Mouse (Mus musculus): ENCODE measurements around the gene Suds3.

Suds3 gene

DNA sequence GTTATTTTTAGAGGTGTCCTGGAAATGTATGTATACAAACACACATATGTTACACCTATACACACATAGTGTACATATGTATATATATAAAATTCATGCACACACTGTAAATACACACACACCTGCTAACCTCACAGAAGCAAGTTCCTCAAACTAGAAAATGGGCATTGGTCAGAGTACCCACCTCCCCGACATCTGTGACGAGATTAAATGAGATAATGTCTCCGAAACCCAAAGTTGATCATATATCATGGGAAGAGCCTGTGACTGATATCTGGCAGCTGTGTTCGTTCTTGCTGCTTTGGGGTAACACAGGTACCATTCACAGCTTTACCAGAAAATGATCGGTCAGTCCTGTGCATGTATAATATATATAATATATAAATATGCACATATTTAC, 20.7 kb upstream of the Suds3 start:
- no peak for DNase-seq (ENCODE audit: extremely low spot score, low spot score)

DNA sequence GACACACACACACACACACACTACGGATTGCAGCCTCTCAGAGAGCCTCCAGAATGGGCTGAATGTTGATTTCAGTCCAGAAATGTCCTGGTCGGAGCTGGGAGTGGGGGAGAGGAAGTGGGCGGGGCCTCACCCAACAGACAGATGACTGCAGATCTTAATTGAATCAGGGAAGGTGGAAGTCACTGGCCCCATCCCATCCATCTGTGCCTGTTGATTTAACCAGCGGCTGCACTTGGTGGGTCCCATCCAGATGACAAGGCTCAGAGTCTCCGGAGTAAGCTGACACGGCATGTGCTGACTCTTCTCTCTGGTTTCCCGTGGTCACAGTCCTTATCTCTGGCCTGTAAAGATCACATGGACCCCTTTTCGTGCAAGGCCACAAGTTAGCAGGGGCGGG, 20.0 kb upstream of the Suds3 start:
- peak; percentile 28 for DNase-seq (ENCODE audit: extremely low spot score, low spot score)

DNA sequence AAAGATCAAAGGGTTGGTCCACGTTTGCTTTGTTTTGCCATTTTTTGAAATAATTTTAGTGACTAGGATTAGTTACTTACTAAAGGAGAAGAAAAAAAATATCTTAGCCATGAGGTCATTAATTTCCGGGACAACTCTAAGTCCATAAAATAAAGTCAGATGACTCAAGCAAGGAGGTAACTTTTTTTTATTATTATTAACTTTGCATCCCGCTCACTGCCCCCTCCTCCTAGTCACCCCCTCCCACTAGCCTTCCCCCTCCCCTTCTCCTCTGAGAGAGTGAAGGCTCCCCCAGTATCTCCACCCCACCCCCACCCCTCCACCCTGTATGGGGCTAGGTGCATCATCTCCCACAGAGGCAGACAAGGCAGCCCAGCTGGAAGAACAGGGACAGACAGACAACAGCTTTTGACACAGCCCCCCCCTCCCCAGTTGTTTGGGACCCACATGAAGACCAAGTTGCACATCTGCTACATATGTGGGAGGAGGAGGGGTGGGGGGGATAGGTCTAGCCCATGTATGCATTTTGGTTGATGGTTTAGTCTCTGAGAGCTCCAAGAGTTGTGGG, 19.1 kb upstream of the Suds3 start:
- no peak for DNase-seq (ENCODE audit: extremely low spot score, low spot score)

DNA sequence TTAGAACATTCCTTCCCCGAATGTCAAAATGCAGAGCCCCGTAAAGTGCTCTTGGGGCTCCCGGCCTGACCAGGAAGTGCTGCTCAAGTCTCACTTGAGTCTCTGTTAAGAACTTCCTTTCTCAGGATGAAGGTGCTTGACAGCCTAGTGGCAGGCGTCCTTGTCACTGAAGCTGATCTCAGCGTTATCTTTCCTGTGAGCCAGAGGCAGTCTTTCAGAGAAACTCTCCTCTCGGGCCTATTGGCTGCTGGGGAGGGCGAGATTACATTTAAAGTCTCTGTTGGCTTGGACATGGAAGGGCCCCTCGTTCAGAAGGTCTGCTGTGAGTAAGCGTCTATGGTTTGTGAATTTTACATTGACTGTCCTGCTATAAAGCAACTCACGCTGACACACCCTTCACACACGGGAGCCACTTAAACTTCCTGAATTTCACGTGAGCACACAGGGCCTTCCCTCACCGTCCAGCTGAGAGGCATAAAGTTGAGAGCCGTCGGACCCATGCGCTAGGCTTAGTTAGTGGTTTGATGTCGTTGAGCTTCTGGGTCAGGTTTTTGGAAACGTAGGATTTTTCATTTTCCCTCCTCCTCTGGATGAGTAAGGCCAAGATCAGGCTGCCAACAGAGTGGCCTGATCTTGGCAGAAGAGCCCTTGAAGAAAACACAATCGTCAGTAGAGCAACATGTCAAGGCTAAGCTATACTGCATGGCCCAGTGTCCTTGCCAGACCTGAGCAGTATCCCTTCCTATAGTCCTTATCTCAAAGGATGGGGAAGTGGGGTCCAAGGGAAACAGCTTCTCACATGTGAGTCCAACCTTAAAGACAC, 18.4 kb upstream of the Suds3 start:
- DNase-seq (ENCODE audit: extremely low spot score, low spot score): no peak

DNA sequence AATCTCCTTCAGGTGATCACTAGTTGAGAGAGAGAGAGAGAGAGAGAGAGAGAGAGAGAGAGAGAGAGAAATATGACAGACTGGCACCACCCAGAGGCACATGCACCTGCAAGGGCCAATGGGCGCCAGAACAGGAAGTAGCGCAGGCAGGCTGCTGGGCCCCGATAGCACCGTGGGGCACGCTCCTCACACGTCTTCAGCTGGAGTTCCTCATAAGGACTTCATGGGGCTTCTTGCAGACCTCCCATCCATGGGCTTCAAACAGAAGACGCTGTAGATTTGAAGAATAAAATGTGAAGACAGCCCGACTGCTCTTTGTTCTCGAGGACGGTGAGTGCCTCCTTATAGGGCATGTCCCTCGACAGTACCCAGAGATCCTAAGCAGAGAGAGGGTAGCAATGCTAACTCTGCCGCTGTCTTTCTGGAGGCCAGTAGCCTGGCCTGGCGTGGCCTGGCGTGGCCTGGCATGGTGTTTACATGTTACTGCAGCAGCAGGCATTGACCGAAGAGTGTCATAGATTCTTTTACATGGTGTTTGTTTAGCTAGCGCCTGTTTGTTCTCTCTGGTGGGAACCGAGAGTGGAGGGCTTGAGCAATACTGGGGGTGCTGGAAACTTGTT, 17.6 kb upstream of the Suds3 start:
- no peak for DNase-seq (ENCODE audit: extremely low spot score, low spot score)

DNA sequence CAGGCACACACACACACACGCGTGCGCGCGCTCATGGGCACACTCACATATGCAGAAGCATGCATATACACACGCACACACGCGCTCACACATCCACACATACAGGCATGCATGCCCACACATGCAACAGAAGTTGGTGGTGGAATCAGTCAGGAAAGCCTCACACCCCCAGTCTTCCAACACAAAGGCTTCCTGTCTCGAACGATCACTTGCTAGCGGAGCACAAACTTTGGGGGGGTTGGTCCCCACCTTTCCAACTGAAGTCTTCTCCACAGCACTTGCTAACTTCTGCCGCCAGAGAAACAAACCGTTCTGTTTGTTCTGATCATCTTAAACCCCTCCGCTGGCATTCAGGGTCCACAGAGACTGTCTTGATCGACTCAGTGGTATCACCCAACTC, 14.8 kb upstream of the Suds3 start:
- no peak for DNase-seq (ENCODE audit: extremely low spot score, low spot score)

DNA sequence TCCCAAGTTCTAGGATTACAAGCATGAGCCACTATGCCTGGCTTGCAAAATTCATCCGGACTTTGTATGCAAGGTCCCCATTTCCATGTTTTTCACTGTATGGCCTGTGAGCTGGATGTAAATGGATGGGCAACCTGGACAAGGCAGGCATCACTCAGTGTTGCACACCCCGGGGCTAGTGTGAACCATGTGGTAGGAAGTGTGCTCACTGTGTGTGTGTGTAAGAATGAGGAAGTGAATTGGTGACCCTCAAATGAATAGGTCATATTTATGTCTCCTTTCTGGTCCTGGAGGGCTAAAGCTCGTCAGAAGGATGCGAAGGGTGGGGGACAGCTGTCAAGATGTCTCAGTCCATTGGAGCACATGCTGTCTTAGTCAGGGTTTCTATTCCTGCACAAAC, 11.1 kb upstream of the Suds3 start:
- DNase-seq (ENCODE audit: extremely low spot score, low spot score): no peak

DNA sequence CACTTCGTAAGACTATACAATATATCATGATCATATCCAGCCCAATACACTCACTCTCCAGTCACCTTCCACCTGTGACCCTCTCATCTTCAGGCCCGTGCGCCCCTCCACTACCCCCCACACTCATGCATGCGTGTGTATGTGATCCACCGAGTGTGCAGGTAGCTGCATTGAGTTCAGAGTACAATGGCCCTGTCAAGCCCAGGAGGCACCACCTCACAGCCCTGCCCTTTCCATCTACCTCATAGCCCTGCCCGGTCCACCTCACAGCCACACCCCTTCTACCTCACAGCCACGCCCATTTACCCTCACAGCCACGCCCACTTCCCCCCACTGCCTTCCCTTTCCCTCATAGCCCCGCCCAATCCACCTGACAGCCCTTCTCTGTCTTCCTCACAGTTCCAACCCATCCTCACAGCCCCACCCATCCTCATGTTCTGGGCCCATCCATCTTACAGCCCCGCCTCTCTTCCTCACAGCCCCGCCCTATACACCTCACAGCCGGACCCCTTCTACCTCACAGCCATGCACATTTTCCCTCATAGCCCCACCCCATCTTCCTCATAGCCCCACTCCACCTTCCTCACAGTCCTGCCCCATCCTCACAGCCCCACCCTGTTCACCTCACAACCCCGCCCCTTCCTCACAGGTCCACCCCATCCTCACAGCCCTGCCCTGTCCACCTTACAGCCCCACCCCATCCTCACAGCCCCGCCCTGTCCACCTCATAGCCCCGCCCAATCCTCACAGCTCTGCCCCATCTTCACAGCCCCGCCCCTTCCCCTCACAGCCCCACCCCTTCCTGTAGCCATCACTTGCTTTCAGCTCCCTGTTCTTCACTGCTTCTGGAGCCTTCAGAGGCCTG, 9.8 kb upstream of the Suds3 start:
- DNase-seq (ENCODE audit: extremely low spot score, low spot score): no peak

DNA sequence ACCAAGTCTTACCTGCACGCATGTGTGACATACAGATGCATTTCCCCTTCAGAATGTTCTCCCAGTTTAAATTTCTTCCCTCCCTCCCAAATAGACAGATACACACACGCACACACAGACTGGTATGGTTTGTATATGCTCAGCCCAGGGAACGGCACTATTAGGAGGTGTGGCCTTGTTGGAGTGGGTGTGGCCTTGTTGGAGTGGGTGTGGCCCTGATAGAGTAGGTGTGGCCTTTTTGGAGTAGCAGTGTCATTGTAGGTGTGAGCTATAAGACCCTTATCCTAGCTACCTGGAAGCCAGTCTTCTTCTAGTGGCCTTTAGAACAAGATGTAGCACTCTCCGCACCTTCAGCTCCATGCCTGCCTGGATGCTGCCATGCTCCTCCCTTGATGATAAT, 7.9 kb upstream of the Suds3 start:
- DNase-seq (ENCODE audit: extremely low spot score, low spot score): no peak

DNA sequence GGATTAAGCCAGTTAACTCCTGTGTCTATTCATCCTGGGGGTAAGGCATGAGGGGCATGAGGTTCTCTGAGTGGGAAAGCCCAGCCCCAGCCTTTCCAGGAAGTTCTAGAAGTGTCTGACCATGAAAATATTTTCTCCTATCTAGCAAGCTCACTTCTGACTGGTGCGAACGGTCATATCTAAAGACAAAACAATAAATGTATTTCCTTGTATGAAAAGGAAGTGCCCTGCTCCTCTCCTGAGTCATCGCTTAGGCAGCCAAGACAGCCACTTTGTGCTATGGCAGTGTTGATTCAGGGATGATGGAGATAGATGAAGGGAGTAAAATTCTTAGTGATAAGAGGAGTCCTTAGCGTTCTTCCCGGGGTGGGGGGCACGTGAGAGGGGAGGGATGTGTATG, 7.2 kb upstream of the Suds3 start:
- DNase-seq (ENCODE audit: extremely low spot score, low spot score): no peak

DNA sequence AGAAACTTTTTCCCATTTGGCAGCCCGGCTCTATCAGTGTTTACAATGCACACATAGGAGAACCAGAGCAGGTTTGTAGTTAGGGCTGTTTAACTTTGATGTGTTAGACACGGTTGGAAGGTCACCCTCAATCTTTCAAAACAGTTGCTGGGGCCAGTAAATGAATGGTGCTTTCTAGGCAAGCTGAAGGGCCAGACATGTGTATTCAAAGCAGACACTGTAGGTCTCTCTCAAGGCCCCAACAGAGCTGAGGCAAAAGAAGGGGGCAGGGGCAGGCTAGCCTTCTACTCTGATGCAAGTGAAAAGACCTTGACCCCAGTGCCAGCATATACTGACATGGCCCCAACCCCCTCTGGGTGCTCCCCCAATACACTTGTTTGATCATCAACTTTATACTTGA, 5.7 kb upstream of the Suds3 start:
- DNase-seq (ENCODE audit: extremely low spot score, low spot score): no peak

DNA sequence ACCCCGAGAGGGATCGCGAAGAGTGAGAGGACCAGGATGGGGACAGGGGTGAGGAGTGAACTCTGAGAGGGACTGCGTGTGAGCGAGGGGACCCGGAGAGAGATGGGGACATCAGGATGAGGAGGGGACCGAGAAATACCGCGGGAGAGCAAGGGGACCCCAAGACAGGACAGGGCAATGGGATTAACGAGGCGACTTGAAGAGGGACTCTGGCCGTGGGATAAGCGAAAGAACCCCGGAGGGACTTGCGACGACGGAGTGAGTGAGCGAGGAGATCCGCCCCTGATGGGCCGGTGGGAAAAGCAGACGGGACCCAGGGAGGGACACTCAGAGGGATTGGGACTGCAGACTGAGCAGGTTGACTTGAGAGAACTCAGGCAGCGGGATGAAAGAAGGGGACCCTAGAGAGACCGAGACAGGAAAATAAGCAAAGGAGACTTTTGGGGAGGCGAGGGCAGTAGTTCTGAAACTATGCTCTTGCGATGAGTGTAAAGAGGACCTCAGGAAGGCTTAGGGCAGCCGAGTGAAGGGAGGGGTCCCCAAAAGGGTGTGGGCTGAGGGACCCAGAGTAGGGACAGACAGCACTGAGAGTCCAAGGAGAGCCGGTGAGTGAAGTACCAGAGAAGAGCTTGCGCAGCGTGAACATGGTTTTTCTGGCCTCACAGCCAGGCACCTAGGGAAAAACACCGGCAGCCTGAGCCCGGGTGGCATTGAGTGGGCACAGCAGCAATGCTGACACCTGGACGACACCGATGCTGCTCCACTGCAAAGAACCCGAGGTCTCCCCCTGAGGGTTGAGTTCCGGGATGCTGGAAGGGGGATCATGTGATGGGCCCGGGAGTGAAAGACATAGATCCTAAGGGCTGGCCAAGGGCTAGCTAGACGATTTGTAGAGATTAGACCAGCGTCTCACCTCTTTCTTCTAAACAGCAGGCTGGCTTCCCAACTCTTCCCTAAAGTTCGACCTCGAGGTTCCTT, 4.9 kb upstream of the Suds3 start:
- peak; percentile 30 for DNase-seq (ENCODE audit: extremely low spot score, low spot score)

DNA sequence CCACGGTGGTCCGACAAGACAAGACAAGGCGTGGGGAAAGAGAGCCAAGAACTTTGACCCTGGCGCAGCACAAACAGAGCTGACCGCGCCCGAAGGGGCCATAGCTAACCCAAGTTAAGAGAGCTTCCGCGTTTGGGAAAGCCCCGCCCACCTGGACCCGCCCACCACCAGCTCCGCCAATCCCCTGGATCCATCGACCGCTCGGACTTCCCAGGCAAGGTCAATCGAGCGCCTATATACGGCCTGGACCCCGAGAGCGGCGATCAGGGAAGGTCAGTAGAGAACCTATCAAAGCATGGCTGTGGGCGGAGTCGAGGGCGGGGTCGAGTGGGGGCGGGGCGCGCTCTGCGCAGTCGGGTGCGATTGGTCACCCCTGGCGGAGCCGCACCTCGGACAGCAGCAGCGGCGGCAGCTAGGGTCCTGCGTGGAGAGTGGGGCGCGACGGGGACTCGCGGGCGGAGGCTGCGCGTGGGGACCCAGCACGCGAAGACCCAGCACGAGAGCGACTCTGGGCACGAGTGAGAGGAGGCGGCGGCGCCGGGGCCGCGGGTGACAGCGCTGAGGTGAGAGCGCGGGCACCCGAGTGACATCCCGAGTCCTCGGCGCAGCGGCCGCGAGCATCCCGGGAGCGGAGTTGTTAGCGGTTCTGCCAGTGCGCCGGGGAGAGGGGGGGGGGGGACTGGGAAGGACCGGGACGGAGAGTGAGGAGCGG, 4.0 kb upstream of the Suds3 start, which contains the start of gene Taok3:
TSS of gene Taok3 (plus strand) at position 353 of the 712 bp plus-strand sequence.
- DNase-seq (ENCODE audit: extremely low spot score, low spot score): peak; percentile 100

DNA sequence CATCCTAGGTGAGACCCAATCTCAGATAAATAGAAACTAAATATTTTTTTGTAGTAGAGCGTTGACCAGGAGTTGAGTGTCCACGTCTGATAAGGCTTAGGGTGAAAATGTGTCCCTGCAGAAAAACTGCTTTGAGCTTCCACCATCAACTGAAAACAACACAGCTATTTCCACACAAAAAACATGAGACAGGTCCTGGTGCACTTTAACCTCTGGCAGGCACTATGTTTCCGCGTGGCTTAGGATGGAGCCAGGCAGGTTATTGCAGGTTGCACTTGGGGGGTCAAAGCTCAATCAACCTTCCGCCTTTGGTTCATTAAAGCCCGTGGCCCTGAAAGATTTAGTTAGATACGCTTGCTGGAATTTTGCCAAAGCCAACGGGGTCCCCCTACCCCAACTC, 2.9 kb upstream of the Suds3 start:
- no peak for DNase-seq (ENCODE audit: extremely low spot score, low spot score)

DNA sequence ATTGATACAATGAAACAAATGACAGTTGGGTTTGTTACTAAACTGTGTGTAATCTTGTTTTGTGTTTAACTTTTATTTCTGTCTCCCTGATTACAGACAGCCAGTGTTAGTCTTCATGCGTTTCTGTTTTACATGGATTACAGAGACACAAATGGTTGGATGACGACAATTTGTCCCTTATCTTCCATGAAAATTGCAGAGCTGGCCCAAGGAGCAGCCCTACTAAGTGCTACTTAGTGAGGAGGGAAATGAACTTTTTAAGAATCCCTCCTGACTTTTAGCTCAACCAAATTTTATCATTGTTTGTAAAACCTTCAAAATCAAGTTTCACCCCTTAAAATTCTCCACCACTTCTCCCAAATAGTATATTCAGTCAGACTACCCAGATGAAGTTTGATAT, 2.3 kb upstream of the Suds3 start:
- no peak for DNase-seq (ENCODE audit: extremely low spot score, low spot score)

DNA sequence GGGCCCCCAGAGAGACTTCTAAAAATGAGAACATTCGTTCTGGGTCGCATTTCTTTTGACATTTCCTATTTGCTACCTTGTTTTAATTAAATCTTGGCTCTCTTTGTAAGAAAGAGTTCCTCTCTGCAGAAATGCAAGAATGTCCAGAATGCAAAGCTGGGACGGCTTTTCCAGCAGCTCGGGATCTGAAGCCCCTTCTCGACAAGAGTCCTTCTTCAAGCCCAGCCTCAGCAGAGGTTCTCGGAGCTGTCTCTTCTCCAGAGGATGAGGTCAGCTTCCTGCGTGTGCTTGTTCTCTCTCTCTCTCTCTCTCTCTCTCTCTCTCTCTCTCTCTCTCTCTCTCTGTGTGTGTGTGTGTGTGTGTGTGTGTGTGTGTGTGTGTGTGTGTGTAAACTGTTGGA, 1.8 kb upstream of the Suds3 start:
- DNase-seq (ENCODE audit: extremely low spot score, low spot score): no peak

DNA sequence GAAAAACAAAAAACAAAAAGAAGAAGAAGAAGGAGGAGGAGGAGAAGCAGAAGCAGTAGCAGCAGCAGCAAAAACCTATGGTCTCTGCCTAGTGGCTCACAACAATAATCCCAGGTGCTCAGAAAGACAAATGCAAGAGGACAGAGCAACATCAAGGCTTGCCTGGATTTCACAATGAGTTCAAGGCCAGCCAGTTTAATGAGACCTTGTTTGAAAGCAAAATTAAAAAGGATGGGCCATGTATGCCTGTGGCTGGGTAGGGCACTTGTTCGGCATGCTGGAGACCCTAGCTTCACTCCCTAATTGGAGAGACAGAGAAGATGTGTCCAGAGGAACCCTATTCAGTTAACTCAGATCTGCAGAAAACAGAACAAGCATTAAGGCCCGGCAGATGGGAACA, 1.3 kb upstream of the Suds3 start:
- no peak for DNase-seq (ENCODE audit: extremely low spot score, low spot score)

DNA sequence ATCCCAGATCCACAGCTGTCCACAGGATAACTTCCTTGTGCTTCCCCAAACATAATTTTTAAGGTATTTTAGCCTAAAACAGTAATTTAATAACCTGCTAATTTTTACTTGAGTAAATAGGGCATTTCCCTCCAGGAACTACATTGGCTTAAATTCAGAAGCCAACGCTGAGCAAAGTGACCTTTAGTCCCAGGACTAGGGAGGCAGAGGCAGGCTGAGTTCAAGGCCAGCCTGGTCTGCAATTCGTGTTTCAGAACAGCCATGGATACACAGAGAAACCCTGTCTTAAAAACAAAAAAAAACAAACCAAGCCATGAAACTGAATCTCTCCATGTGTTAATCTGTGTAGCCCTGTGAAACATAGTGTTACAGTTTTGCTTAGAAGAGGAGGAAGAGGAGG, 747 bp upstream of the Suds3 start:
- no peak for DNase-seq (ENCODE audit: extremely low spot score, low spot score)

DNA sequence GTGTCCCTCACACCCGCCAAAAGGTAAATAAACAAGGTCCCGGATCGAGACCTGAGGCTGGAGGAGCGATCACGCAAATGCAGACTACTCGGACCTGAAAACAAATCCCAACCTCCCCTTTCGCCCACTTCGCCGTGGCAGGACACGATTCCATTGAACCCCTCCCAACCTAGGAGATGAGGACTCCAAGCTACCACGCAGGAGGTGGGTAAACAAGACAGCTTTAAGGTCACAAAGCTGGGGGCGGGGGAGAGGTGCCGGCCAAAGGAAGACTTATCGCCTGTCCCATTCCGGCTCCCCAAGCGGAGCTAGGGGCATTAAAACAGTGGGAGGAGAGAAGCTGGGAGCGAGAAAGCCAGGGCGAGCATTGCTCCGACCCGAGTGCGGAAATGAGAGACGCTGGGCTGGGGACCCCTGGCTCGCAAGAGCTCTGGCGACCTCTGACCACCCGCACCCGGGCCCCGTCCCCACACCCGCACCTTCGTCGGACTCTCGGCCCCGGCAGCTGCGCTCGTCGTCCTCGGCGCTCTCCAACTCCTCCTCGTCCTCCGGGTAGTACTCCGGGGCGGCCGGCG, 633 bp downstream of the Suds3 start:
- peak; percentile 63 for DNase-seq (ENCODE audit: extremely low spot score, low spot score)
